Mouse (Mus musculus) mesoderm, embryonic 11.5 days (tissue): ENCODE measurements at regions not wholly inside any gene's neighbourhood (a gene's known extent, or its start where the extent isn't known, plus 50 kb on each side); places are given as distances from the start of the nearest gene placed in this dataset.

Source experiments
- DNase-seq: peaks from one replicate; pipeline ENCODE4 v3.0.0-alpha.2; 2012; ENCODE audit warnings: low read depth, low spot score

DNA sequence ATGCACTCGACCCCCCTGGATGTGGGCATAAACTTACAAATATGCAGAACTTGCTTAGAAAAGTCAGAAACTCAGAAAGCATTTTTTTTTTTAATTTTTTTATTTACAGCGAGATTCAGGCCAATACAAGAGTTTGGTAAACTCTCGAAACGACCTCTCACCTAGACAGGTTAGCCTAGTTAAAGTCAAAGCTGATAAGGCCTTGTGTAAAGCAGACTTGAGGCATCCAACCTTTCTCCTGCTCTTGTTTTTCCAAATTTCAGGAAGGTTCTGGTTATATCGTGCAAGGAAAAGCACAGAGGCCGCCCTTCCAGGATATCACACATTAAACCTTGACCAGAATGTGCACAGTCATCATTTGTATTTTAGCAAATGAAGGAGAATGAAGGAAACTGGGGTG, 315.8 kb downstream of the Etnk1 start:
- no peak for DNase-seq

DNA sequence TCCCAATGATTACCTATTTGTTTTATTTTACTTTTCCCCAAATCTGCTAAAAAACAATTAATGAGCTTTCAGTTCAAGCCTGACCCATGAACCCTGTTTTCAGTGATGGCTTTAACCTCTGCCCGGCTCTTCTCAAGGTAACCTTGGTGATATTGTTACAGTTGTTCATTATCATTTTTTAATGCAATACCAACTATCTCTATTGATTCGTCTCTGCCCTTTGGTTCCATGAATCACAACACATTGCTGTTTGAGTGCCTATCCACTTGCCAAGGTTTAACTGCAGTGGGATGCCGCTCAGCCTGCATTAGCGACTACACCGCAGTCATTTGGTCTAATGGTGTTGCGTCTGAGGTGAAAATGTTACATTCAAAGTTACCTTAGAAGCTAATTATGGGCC, 317.9 kb downstream of the Etnk1 start:
- DNase-seq = no peak

DNA sequence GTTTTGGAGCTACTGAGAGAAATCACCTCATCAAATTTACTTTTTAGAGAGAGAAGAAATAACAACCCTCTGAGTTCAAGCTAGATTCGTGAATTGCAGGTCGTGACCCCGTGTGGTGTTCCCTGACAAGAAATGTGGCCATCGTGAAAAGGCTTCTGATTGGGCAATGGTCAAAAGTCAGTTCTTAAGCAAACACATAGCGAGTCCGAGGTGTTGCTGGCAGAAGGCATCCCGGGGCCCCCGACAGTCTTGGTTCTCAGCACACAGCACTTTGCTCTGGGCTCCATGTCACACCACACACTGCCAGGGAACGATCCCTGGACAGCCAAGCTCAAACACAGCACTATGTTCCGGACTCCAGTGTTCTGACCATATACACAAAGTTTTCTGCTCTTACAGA, 320.0 kb downstream of the Etnk1 start:
- no peak for DNase-seq

DNA sequence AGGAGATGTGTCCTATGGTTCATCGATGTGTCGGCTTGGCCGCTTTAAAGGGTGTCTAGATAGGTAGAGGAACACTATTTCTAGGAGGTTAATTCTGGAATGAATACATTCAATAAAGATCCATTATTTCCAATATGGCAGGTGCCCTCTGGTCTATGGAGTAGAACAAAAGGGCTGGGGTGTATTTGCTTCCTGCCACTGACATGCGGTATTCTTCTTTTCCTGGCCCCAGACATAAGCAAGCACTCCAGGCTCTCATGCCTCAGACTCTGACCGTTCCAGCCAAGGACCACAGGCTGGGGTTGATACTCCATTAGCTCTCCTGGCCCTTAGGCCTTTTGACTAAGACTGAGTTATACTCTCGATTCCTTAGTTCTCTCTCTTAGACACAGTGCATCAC, 323.0 kb downstream of the Etnk1 start:
- DNase-seq = no peak

DNA sequence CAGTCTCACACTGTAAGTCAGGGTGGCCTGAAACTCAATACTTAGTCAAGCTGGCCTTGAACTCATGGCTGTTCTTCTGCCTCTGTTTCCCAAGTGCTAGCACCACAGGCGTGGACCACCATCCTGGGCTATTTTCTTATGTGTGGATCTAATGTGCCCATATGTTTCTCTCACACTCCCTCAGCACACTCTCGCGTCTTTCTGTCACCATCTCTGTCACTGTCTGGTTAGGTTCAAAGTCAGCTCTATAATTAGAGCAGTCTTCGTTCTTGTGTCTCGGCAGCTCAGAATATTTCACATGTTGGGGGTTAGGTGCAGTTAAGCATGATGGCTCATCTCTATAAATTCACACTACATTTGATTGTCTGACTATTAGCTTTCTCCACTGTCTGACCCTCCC, 324.4 kb downstream of the Etnk1 start:
- DNase-seq = no peak

DNA sequence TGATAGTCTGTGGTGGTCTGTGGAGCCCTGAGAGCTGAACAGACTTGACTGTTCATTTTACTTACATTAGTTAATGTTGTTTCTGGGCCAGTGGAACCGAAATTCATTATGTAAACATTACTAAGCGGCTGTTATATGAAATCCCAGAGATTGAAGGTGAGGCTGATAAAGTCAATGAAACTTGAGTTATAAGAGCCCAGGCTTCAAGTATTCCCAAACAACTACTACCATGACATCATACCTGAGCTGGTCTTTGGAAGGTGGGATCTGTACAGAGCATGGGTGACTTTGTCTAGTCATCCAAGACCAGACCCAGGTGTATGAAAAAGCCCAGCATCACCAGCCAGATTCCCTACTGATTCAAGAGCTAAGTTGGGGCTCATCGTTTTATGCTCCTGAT, 326.5 kb downstream of the Etnk1 start:
- no peak for DNase-seq

DNA sequence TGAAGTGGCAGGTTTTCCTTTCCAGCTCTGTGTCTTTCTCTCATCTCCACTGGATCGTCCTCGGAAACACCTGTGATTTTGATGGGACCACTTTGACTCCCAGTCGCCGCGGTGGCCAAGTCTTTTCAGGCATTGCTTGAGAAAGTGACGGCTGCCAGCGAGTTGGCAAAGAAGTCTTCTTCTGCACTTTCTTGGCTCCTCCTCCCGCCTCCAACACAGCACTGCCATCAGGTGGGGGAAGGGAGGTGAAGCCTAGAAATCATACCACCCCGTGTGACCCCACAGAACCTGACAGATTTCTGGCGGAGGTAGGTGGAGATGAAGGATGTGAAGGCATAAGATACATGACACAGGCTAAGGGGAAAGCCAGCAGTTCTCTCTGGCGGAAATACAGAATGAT, 327.3 kb downstream of the Etnk1 start:
- DNase-seq = no peak

DNA sequence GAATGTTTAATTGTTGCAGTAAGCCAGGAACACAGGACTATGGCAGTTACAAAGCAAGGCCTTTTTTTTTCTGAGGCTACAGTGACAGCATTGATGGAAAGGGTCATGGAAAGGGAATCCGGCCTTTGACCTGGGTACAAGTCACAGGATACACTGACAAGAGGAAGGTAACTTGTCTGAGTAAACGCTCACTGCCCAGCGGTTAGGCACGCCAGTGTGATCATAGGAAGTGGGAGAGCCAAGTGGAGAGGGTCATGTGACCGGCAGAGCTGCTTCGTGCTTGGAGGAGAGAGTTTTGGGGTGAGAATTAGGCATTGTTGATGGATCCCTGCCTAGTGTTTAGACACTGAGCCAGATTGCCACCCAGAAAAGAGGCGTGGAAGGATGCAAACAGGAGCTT, 327.9 kb downstream of the Etnk1 start:
- no peak for DNase-seq

DNA sequence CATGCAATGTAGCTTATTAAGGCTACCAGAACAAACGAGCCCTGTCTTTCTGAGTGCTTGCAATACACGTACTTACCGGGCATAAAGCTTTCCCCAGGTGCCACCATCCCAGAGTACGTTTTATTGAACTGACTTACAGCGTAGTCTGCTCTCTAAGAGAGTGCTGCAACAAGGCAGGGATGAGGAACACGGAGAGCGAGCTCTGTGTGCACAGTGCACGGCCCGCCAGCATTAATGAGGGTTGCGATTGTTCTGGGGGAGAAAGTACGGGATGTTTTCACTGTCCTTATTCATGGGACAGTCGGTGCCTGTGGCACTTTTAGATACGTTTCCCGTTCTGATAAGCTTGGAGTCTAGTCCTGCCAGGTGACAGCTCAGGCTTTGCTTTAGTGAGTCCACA, 331.7 kb downstream of the Etnk1 start:
- DNase-seq = no peak

DNA sequence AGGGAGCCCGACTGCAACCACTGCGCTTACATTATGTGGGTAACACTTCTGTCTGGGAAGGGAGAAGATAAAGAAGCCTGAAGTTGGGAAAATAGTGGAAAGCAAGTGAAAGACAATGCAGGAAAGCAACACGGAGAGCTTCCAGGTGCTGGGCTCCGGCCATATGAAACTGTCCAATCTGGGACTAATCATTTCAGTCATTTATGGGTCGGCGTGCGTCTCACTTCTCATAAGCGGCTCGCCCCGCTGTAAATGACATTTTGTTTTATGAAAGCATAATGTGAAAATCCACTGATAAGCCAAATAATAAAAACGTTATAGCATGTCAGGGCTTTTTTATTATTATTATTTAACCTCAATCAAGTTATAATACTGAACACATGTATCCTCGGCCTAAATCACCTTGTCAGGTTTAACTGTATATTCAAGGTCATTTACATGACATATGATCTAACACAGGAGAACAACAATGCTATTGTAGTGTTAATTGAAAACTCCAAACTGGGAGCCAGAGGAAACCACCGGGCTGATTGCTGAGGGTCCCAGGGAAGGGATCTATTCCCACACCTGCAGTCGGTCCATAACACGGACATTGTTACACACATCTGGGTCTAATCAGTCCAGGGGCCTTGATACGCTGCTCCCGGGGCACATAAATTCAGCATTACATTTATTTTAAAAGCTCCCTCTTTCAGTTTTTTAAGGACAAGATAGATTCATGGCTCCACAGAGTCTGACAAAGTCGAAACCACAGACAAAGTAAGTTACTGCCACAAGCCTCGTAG, 332.4 kb downstream of the Etnk1 start:
- DNase-seq = peak; percentile 66

DNA sequence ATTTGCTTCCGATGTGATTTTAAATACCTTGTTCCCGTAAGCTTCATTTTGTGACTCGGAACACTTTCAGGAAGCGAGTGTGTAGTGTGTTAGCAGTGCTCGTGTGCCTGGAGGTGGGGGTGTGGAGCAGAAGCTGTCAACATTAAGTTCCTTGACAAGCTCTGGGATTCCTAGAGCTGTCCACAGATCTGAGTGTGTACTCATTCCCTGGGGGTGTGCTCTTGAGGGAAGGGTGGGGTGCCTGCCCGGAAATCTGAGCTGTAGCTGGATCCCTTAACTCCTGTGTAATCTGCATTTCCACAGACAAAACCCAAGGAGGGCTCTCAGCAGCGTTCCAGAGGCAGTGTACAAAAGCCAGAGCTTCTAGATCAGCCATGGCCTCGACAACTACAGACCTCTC, 335.8 kb downstream of the Etnk1 start:
- DNase-seq = no peak

DNA sequence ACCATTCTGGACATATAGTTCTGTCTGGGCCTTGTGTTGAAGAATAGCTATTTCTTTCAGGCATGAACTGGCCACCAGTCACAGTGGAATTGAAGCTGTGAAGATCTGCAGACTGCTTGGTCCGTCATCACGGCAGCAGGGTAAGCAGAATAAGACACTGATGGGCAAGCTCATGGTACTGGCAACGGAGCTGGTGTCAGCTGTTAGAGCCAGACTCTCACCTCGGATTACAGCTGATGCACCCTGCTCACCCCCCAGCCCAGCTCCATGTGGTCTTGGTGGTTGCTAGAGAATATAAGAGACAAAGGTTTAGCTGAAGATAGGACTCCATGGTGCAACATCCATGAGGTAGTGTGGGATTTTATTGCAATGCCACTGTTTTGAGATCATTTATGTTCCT, 336.9 kb downstream of the Etnk1 start:
- no peak for DNase-seq

DNA sequence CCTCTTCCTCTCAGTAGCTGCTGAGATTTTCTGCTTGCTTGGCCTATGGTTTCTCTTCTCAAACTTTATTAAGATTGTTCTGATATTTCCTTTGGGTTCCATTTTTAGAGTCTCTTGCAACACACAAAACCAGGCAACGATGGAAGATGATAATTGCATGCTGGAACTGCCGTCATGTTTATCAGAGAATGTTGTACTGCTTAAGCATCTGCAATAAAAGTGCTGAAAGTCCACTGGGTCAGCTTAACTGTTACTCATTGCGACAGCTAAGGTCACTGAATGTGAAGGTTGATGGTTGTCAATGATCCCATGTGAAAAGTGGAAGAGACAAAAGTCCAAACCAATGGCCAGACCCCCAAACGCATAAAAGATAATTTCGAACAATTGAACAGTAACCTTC, 346.4 kb downstream of the Etnk1 start:
- no peak for DNase-seq

DNA sequence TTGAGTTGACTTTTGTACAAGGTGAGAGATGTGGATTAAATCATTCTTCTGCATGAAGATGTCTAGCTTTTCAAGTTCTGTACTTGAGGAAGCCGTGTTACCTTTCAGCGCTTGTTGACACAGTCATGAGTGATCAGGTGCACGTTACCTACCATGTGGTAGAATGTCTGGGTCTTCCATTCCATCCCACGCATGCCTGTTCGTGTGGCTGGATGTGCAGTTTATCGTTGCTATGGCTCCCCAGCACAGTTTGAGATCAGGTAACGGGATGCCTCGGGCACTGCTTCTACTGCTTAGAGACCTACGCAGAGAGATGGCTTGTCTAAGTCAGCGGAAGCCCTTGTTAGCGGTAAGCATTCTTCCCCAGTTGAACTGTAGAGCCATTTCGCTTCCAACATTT, 348.1 kb downstream of the Etnk1 start:
- DNase-seq = no peak

DNA sequence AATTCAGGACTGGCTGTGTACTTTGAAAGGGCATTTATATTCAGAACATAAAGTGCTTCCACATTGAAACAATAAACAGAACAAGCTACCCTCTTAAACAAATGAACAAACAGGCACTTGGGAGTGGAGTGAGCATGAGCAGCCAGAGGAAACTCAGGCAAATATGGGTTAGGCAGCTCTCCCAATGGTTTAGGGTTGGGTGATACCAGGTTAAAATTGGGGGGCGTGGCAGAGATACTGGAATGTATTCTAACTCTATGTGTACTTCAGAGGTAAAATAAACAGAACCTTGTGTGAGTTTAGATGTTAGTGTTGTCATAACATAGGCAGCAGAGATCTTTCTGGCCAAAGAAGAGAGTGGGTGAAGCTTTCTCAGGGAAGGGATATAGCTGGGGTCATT, 349.7 kb downstream of the Etnk1 start:
- no peak for DNase-seq

DNA sequence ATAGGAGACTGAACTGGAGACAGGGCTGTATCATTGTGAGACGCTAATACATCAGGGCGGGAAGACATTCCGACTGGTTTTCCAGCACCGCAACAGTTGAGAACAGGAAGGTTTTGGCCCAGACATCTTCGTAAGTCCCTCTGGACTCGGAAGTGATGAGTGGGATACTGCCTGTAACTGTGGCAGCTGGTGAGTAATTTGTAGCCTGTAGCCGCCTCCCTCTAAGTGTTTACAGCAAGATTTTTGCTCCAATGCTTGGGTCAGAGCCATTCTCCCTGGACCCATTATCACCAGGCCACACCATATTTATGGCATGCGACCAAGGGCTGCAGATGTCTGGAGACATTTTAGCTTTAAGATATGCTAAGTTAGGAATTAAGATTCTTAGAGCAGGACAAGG, 351.5 kb downstream of the Etnk1 start:
- DNase-seq = no peak

DNA sequence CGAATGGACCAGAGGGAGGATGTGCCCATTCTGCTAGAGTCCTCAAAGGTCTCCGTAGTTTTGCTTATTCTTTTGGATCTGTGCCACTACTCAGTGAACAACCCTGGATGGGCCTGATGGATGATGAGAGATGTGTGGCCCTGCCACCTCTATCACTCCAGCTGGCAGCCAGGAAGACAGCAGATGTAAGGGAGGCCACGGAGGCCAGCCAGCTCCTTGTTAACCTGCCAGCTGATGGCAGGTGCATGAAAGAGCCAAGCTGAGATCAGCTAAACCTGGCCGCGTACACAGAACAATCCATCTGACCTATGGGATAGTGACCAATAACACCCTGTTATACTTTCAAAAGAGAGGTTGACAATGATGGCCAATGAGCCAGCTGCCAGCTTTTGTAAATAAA, 352.6 kb downstream of the Etnk1 start:
- no peak for DNase-seq

DNA sequence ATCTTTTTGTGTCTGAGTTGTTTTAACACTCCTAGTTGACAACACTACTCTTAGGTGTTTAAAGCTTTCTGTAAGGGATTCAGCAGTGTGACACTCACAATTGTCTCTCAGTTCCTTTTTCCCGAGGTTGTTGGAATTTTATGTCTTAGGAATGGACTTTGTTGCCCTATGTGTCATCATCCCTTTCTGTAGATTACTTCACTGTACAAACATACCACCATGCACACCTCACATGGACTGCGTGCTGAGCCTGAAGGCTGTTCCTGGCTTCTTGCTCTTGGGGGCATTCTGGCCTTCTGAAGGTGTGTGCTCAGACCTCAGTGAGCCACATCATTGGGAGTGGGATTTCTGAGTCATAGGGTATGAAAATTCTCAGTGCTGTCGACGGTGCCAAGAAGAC, 358.1 kb downstream of the Etnk1 start:
- no peak for DNase-seq

DNA sequence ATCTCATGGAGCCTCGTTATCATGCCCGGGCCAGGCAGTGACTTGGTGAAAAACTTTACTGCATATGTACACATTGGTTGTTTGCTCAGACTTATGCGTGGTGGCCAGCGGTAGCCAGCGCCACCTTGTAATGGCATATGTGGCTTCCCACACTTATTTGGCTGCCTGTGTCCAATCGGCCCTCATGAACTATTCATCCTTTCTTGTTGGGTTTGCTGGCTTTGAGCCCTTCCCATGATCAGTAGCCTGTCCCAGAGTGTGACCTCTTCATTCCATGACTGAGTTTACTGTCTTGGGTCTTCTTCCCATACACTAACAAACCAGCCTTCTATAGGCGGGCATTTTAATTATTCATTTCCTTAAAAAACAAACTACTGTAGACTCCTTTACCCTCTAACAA, 361.9 kb downstream of the Etnk1 start:
- DNase-seq = no peak

DNA sequence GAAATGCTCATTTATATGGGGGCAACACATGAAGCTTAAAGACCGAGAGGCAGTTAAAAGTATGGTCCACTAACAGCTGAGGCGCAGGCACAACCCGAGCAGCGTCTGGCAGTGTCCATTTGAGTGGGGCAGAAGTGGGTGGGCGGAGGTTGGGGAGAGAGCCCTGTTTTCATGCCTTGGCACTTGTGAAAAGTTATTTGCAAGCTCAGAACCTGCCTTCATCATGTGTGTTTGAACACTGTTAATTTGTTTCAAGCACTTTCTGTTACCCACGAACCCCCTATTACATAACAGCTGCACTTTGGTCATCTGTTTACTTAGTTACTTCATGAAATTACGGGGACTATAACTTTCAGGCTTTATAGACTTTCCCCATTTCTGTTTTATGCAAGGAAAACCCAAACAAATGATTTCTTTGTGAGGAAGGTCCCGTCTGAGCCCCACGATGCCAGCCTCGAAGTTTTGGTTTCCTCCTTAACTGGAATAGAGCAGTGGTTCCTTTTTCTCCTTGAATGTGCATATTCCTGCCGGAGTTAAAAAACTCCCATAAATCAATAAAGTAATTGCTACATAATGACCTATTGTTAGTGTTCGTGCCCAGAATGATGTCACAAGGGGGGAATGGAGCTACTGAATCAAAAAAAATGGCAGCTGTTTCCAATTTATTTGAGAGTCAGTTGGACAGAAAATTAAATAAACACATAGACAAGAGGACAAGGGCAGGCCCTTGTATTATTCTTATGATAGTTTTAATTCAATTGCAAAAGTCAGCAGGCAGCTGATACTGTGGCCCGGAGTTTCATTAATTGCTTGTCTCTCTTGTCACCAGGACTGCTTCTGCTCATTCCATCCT, 363.6 kb downstream of the Etnk1 start:
- DNase-seq = peak; percentile 57

DNA sequence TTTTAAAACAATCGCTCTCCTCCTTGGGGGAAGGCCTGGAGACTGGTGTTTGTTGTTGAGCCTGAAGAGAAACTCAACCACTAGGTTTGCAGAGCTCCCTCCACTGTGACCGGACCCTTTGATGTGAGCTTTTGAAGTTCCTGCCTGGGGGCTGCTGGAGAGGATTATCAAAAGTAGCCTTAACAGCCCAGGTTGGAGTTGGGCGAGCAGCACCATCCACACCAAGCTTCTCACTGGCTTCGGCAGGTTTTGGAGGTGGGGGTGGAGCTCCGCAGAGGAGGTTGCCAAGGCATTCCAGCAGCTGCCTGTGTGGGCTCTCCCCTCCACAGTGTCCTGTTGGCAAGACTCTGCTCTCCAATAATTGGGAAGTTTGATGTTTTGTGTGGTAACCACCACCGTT, 364.5 kb downstream of the Etnk1 start:
- DNase-seq = peak; percentile 12

DNA sequence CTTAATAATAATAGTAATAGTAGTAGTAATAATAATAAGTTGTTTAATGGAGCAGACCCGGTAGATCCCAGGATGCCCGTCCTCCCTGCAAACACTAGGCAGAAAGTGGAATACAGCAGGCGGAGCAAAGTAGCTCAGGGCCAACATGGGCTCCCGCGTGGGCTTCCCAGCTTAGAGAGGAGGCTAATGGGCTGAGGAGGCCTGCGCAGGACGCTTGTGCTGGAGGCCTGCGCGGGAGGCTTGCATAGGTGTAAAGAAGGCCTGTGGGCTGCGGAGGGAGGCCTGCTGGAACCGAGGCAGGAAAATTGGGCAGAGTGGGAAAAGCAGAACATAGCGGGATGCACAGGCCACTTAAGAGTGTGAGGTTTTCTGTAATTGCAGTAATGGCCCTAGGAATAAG, 365.4 kb downstream of the Etnk1 start:
- no peak for DNase-seq

DNA sequence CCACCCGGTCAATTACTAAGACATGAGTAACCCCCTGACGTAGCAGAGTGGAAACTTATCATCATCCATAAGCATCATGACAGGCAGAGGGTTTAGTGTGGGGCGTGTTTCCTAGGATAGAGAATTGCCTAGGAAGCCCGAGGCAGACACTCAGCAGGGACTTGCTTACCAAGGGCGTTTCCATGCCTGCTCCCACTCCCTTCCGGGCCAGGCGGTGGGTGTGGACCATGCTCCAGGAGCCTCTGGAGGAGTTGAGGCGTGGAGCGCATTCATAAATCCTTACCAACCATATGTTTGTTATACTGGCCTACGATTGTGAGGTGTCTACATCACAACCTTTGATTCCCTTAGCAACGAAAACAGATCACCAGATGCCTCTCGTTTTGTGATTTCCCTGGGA, 368.2 kb downstream of the Etnk1 start:
- no peak for DNase-seq
